Mouse (Mus musculus) layer of hippocampus, adult 8-10 months (tissue): Measurements from ENCODE around the gene Thsd4. TPM values are rescaled to one million over a fixed set of nuclear protein-coding genes. Genes with fewer than 3 reads are reported as not detected.
"Not testable (repeated sequence)": the region's sequence is repeated elsewhere in the genome, so short reads cannot be mapped to it uniquely, and the experiment has no call there.

Experiments
- DNase-seq, 2 experiments: peaks; one replicate each; pipeline ENCODE4 v3.0.0; 2022; ENCODE audit warnings: low spot score in 2 of 2
- total RNA-seq, 4 experiments: library from RNA; stranded (reverse); gene quantifications; 2 replicates each; pipeline ENCODE4 v1.2.4; 2022

Gene Thsd4
- total RNA-seq, 4 experiments from 2014 or later = 15.8 to 22.3 (median 19.2) TPM

DNA sequence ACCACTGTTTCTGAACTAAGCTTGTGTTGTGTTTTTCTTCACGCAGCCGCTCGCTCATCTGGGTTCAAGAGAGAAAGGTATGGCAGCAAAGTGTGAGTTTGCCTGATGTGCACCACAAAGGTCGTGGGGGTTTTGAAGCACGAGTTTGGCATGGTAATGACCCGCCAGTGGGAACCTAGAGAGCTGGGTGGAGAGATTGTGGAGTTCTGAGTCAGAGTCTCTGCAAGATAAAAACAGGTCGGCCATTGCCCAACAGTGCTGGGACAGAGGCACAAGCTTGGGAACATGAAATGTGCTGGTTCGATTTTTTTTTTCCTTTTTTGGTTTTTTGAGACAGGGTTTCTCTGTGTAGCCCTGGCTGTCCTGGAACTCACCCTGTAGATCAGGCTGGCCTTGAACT, 249.5 kb downstream of the Thsd4 start:
- DNase-seq = not testable (repeated sequence)

GRCm38 (mm10) chr9:60271940-60272339, 249.9 kb downstream of the Thsd4 start:
- no peak for DNase-seq

- no peak for DNase-seq
Measured at GRCm38 (mm10) chr9:60269807-60270206, 252.0 kb downstream of the Thsd4 start.

GRCm38 (mm10) chr9:60267273-60267626, 254.6 kb downstream of the Thsd4 start:
- no peak for DNase-seq

DNA sequence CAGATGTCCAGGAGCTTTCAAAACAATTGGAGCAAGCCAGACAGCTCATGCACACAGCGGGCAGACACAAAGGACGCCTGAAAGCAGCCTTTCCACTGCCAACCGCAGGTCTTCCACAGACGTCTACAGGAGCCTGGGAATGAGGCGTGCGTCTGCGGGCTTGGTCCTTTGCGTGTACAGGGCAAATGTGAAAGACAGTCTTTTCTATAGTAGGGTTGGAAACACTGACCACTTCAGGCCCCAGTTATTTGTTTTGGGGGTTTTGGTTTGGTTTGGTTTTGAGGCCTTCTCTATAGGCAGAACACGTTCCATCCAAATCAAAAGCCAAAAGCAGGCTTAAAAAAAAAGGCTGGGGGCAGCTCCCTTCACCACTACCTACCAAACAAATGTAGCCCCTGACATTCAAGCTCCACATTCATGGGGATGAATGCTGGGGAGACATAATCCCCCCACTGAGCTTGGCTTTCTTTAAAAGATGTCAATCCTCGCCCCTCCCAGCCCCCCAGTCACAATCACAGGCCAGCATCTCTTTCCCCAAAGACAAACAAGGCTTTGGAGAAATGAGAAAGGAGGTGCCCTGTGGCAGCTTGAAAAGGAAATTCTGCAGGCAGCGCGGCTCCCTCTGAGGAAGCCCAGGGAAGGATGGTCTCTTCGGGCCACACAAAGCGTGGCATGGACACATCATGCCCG, 255.1 kb downstream of the Thsd4 start:
- no peak for DNase-seq

DNA sequence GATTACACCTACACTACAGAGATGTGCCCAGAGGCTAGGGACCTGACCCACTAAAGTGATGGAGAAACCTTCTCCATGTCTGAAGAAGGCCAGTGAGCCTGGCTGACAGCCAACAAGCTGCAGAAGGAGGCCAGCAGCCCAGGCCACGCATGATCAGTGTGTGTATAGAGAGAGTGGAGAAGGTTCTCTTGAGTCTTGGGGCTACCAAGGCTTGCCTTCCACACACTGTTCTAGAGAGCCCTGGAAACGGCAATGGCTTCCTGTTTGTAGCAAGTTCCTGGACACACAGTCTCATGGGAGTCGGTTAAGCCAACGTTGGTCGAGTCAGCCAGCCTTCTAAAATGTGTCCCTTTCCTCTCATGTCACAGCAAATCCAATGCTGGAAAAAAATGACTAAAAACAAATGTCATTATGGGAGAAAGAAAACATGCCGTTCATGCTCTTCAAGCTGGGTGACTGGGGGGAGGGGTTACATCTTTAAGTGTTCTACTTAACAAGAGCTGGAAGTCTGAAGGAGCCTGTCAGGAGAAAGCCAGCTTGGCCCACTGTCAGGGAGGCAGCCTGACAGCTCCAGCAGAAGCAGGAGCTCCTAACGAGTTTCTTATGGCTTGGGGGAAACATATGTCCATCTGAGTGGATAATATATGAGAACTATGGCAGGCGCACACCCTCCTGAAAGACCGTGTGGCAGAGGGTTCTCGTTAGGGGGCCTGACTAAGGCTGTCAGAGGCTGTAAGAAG, 257.1 kb downstream of the Thsd4 start:
- DNase-seq = no peak

DNA sequence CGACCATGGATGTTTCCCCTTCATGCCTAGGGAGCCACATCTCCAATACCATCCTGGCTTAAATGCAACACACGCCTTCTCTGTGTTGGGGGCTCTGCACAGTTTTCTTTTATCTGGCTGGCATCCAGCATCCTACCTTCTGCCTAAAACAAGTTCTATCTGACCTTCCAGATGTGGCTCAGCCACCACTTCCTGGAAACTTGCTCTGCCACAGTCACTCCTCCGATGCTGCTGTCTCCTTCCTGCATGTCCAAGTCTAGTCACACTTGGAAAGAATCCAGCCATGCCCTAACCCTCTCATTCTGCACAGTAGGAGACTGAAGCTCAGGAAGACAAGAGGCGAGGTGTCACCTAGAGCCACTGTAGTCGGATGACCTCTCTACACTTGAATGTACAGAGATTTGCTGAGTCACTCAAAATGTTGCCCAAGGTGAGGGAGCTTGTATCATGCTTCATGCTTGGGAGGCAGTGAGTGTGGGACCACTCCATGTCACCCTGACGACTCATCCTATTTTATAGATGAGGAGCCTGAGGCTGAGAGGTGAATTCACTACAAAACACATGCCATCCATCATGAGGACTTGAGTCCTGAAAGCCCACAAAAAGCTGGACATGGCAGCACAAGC, 259.2 kb downstream of the Thsd4 start:
- DNase-seq = no peak

- no peak for DNase-seq
Measured at GRCm38 (mm10) chr9:60259626-60260025, 262.2 kb downstream of the Thsd4 start.

DNA sequence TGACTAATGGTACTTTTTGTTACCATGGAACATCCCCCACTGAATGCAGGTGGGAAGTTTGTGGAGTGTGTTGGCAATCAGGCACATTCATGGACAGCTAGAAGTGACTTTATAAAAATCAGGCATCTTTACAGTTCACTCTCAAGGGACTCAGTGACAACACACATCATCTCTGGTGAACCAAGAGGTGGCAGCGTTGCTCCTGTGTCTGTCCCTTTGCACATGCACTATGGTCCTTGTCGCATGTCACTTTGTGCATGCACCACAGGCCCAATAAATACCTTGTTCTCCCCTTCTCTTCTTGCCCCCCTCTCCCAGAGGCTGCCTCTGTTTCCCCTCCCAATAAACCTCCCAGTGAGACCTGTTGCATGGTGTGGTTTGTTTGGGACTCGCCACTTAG, 270.1 kb downstream of the Thsd4 start:
- no peak for DNase-seq

GRCm38 (mm10) chr9:60250403-60250802, 271.4 kb downstream of the Thsd4 start:
- no peak for DNase-seq

DNA sequence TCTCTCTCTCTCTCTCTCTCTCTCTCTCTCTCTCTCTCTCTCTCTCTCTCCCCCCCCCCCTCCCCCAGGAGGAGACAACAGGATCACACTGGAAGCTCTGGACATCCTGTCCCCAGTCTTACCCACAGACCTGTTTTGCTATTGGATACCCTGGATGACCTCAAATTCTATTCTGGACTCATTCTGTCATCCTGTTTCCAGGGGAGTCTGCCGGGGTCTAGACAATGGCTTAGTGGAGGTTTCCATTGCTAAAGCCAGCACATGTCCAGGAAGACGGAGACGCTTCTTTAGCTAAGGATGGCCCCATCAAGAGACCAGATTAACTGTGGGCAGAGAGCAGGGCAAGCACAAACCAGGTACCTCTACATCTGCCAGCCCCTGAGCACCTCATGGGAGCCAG, 273.8 kb downstream of the Thsd4 start:
- DNase-seq = no peak

GRCm38 (mm10) chr9:60244943-60245342, 276.9 kb downstream of the Thsd4 start:
- DNase-seq = peak; percentile 52 to 85

- DNase-seq = no peak
Measured at GRCm38 (mm10) chr9:60243503-60243902, 278.3 kb downstream of the Thsd4 start.

DNA sequence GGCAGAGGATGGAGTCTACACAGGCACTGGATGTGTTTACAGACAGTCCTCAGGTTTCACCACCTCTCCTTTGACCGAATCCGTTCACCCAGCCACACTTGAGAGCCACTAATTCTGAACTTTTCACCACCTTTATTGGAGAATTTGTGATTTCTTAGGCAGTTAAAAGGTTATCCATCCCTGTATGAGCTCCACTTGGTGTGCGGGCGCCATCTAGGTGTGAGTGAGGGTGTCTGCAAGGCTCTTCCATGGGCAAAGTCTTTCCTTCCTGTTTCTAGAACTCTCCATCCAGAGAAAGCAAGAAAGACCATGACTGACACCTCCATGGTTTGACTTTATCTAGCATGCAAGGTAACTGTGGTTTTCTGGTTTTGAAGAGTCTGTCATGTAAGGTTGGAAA, 284.2 kb downstream of the Thsd4 start:
- DNase-seq = peak; percentile 22 to 52

GRCm38 (mm10) chr9:60236155-60236554, 285.7 kb downstream of the Thsd4 start:
- no peak for DNase-seq

GRCm38 (mm10) chr9:60234233-60235115, 287.4 kb downstream of the Thsd4 start:
- DNase-seq = no peak

GRCm38 (mm10) chr9:60231981-60232881, 289.6 kb downstream of the Thsd4 start:
- no peak for DNase-seq

- DNase-seq = no peak
Measured at GRCm38 (mm10) chr9:60229496-60229895, 292.4 kb downstream of the Thsd4 start.

- DNase-seq = no peak
Measured at GRCm38 (mm10) chr9:60227727-60228126, 294.1 kb downstream of the Thsd4 start.

- peak; percentile 20 to 35 for DNase-seq
Measured at GRCm38 (mm10) chr9:60226679-60227078, 295.2 kb downstream of the Thsd4 start.

DNA sequence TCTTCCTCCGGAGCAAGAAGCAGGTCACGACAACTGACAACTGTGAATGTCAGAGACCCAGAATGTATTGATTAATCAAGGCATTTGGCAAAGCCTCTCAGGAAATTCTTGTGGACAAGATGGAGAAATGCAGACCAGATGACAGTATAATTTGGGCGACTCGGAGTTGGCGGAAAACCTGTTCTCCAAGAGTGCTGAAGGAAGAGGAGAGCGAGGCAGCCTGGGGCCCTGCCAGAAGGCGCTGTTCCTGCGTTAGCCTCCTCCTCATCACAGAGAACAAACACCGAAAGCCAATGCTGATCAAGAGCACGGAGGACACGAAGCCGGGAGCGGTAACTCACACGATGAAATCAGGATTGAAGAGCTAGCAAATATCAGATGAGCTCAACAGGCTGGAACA, 295.7 kb downstream of the Thsd4 start:
- DNase-seq = peak; percentile 53 to 55
